Mouse (Mus musculus) common myeloid progenitor, adult 5-6 weeks (primary cell): ENCODE results near the gene Abcg8. TPM values are rescaled to one million over a fixed set of nuclear protein-coding genes. Genes with fewer than 3 reads are reported as not detected.
A peak's percentile ranks its signal among the peaks of the same experiment; 100 is the strongest.

ENCODE experiments used
- ATAC-seq: replicated peaks from 2 replicates; pipeline ENCODE4 v1.8.0; 2016; ENCODE audit warnings: low read depth, mild to moderate bottlenecking, moderate TSS enrichment, inconsistent platforms; ENCODE audit not compliant: poor library complexity, severe bottlenecking
- total RNA-seq: library from RNA; stranded (forward); fragments of 200-1000, 187-1606 nt; gene quantifications from 2 replicates; pipeline ENCODE4 v1.2.3, GENCODE M21; 2017

Abcg8 gene
- not detected in 2 replicates for total RNA-seq

GRCm38 (mm10) chr17:84675951-84676366 is at the start of gene Abcg8:
Gene Abcg8, plus strand, starts transcription at chr17:84676302.
- no peak; the same call in 1 of the 2 replicates for ATAC-seq

GRCm38 (mm10) chr17:84626857-84627305 is 49.2 kb upstream of the Abcg8 start:
- no peak for ATAC-seq

- ATAC-seq: no peak
Observed at GRCm38 (mm10) chr17:84627721-84628120, 48.4 kb upstream of the Abcg8 start.

- no peak for ATAC-seq
Observed at GRCm38 (mm10) chr17:84628611-84629010, 47.5 kb upstream of the Abcg8 start.

DNA sequence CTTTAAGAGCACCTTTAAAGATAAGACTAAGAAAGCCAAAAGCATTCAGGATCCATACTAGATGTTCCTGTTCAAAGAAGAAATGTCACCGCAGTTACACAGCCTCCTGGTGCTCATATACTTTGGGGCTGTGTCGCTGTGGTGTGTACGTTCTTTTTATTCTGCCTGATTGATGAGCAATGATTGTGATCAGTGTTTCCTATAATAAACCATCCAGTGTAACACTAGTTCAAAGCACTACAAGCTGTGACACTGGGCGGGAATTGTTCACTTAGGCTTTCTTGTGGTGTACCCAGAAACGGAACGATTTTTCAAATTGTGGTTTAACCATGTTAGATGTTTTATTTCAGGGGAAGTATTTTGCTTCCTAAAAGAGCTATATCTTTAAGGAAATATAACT is 44.3 kb upstream of the Abcg8 start:
- no peak for ATAC-seq

DNA sequence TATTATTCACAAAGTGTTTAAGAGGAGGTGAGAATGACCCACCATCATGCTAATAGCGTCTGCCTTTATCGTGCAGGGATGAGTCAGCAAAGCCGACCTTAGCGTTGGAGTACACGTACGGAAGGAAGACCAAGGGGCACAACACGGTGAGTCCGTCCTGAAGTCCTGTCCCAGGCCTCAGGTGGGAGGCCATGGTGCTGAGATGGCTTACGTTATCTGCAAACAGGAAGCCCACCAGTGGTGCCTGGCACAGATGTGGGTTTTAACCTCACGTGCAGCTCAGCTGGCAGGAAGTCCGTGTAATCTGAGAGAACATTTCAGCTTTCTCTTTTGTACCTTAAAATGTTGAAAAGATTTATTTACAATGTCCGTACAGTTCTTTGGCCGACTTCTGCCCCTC is 42.7 kb upstream of the Abcg8 start:
- peak; percentile 75 for ATAC-seq

GRCm38 (mm10) chr17:84636328-84636727 is 39.8 kb upstream of the Abcg8 start:
- no peak for ATAC-seq

- no peak for ATAC-seq
Observed at GRCm38 (mm10) chr17:84637971-84638370, 38.1 kb upstream of the Abcg8 start.

DNA sequence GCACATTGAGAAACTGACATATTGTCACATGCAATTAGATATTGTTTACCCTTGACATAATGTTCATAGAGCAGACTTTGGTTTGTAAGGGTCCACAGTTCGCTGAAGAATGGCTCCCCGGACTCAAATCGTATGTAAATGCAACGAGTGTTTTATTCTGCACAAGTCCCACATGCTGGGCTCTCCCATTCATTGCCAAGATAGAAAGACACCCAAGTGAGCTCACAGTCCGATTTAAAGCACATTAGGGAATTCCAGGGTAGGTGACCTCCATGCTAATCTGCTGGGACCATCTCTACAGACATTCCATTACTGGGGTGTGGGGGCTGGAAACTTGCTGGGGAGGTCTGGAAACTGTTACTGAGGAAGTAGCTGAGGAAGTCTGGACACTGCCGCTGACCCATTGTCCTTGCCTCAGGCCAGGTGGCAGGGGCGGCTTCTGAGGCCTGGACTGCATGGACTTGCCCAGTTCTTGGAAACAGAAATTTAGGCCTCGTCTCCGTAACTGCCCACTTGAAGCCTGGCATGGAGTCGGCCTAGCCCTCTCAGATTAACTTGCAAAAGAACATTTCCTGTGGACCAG is 36.2 kb upstream of the Abcg8 start:
- no peak for ATAC-seq

DNA sequence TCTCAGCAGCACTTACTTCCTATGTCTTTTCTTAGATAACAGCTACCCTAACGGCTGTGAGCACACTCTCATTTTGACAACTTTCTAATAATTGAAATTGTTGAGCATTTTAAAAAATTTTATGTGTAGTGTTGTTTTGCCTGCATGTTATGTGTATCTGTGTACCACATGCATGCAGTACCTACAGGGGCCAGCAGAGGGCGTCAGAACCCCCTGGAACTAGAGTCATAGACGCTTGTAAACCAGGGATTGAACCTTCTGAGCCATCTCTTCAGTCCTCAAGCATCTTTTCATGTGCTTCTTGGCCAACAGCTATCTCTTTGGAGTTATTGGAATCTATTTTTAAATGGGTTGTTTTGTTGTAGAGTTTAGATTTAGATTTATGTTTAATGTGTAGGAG is 34.2 kb upstream of the Abcg8 start:
- ATAC-seq: peak; percentile 68; the same call in 1 of the 2 replicates

- ATAC-seq: no peak
Observed at GRCm38 (mm10) chr17:84642324-84642723, 33.8 kb upstream of the Abcg8 start.

- no peak for ATAC-seq
Observed at GRCm38 (mm10) chr17:84644292-84645050, 31.6 kb upstream of the Abcg8 start.

GRCm38 (mm10) chr17:84645119-84645518 is 31.0 kb upstream of the Abcg8 start:
- no peak for ATAC-seq

DNA sequence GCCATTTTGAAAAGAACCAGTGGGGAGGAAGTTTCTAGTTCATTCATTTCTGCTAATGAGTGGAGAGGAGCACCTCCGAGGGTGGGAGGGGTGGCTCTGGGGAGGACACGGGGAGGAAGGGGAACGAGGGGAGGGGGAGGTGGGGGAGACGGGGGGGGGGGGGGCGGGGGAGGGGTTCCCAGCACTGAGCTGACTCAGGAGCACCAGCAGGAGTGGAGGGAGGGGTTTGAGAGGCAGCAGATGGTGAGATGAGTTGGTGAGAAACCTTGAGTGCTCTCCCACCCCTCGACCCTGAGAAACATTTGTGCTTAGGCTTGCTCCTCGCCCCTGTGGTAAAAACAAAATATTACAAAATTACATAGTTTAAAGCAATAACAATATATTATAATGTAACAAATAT is 30.2 kb upstream of the Abcg8 start:
- ATAC-seq: no peak

- no peak for ATAC-seq
Observed at GRCm38 (mm10) chr17:84646477-84646876, 29.6 kb upstream of the Abcg8 start.

- ATAC-seq: peak; percentile 87
Observed at GRCm38 (mm10) chr17:84647630-84648029, 28.5 kb upstream of the Abcg8 start.

DNA sequence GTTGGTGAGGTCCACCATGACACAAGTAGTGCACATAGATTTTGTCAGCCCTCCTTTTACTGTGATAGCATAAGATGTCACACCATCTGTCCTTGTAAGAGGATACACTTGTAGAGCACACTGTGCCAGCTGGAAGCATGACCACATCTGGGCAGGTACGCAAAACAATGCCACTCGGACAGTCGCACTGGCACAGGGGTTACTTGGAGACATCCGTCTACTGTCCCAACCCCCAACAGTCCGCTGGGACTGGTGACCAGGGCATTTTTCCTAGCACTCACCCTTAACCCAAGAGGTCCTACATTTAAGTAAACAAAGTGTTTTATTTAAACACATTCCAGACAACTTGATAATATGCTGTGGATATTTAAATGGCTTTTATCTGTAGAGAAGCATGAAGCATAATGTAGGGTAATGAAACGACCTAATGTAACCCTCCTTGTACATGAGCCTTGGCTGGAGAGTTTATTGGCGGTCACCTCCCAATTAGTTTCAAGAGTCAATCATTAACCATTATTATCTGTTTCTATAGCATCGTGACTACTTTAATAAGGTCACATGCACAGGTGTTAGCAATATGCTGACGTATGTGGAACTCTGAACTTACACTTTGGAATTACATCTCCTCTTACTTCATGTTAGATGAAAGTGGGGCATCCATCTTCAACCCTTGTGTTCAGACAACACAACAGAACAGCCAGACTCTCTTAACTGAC is 25.6 kb upstream of the Abcg8 start:
- ATAC-seq: no peak

DNA sequence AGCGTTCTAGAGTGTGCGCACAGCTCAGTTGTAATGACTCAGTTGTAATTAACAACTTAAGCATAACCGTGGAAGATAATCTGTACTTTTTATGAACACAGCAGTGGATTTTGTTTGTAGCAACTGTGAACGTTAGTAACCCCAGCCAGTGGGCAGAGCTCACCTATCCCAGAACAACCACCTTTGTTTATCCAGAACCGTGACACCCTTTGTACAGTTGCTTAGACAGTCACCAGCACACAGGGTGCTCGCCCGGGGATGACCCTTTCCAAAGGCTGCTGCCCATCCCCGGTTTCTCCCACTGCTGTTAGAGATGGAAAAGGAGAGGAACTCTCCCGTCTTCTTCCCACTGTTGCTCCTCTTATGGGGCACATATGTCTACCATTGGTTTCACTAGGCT is 22.6 kb upstream of the Abcg8 start:
- ATAC-seq: no peak

DNA sequence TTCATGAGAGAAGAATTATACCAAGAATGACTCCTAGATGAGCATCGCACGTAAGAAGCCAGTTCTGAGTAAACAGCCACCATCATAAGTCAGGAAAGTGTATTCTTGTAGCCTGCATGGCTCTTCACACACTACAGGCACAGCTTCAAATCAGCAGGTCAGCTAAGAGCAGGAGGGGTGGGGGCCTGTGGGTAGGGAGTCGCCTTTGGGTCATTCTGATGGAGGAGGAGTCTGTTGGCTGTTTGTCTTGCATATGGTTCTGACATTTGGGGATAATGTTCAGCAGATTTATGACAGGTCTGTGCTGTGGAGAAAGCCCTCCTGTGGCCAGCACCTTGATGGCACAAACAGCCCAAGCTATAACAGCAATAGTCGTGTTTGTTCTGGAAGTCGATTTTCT is 19.9 kb upstream of the Abcg8 start:
- no peak for ATAC-seq

GRCm38 (mm10) chr17:84656653-84657421 is 19.3 kb upstream of the Abcg8 start:
- no peak for ATAC-seq

- no peak for ATAC-seq
Observed at GRCm38 (mm10) chr17:84657422-84657732, 18.7 kb upstream of the Abcg8 start.
